7 mouse cellular contexts compared by ENCODE assay signal in genomic region chr14:12822491-12823219, GRCm38 (mm10). TPM values are rescaled to one million over a fixed set of nuclear protein-coding genes. Genes with fewer than 3 reads are reported as not detected.
A peak's percentile ranks its signal among the peaks of the same experiment; 100 is the strongest.
DNase-seq lines count a peak whose midpoint lies in the region; ATAC-seq and TF ChIP-seq lines count a peak whose summit lies in the region.

Gene Cadps (minus strand): TSS chr14:12823079.

- no peak for TF ChIP-seq POLR2A in thymus, adult 2 months (IDR thresholded peaks at IDR 0.05; ENCODE audit: control insufficient read depth, extremely low read depth, insufficient read depth, low read length, poor library complexity)

- H3K9me3 ChIP-seq in heart, postnatal 0 days (replicated peaks; ENCODE audit: control insufficient read depth, low read length) = no peaks in the 10 kb centered on the region

- no peaks in the 10 kb centered on the region for H3K4me1 ChIP-seq in thymus, adult 2 months (replicated peaks; ENCODE audit: control insufficient read depth, insufficient read depth, low read length)
- peaks cover 23% of the 10 kb centered on the region for H3K4me1 ChIP-seq in heart, postnatal 0 days (ENCODE audit: control insufficient read depth, insufficient read depth)

- intact Hi-C loops in left cerebral cortex, postnatal 4 days (cut with DNase I) = loop anchor here (2.0 to 5.0 kb wide), 2 partner anchors 195 to 376 kb away; no protein-coding TSS in a partner anchor

- no peak within 1 kb of the TSS for H3K27ac ChIP-seq in thymus, adult 2 months (ENCODE audit: control insufficient read depth, insufficient read depth, low read length)
- H3K27ac ChIP-seq in heart, postnatal 0 days (ENCODE audit: low read depth) = no peak within 1 kb of the TSS

- peak within 1 kb of the TSS; percentile 81 for H3K4me2 ChIP-seq in heart, postnatal 0 days (ENCODE audit: low read depth, low read length)

- WGBS in thymus, adult 2 months = 5% methylated on average over 70 of the region's 71 CpGs
- WGBS in heart, postnatal 0 days = 2% methylated on average over 49 of the region's 71 CpGs

- H3K36me3 ChIP-seq in thymus, adult 2 months (ENCODE audit: control insufficient read depth, insufficient read depth, low read length) = no peaks in the 10 kb centered on the region
- no peaks in the 10 kb centered on the region for H3K36me3 ChIP-seq in heart, postnatal 0 days (replicated peaks; ENCODE audit: control insufficient read depth, insufficient read depth, low read length)

- H3K9ac ChIP-seq in heart, postnatal 0 days (replicated peaks; ENCODE audit: low read depth, low read length) = no peak within 1 kb of the TSS

- no peak for ATAC-seq in heart, postnatal 0 days (ENCODE audit: insufficient read depth, low read depth)
- no peak for ATAC-seq in activated CD4-positive, CD25-positive, alpha-beta regulatory T cell, adult 4 months

- H3K4me3 ChIP-seq in thymus, adult 2 months (ENCODE audit: control insufficient read depth, insufficient read depth, low read length) = no peak within 1 kb of the TSS
- peak within 1 kb of the TSS; percentile 49 for H3K4me3 ChIP-seq in heart, postnatal 0 days (ENCODE audit: low read depth, low read length)

- DNase-seq in thymus, adult 2 months = peak; percentile 1
- DNase-seq in thymus, postnatal 10 days (ENCODE audit: low spot score in 2 of 2) = no peak
- DNase-seq in cerebellum, postnatal 4 days (ENCODE audit: low spot score in 2 of 2) = peak; percentile 32 to 72
- DNase-seq in heart, postnatal 0 days (ENCODE audit: low spot score) = no peak
- DNase-seq in left cerebral cortex, postnatal 4 days = peak; percentile 81
- DNase-seq in right cerebral cortex, adult 18-20 months = peak; percentile 87

- no peak for TF ChIP-seq EP300 in heart, postnatal 0 days (IDR thresholded peaks at IDR 0.05; ENCODE audit: low read depth)

- no peaks in the 10 kb centered on the region for H3K27me3 ChIP-seq in thymus, adult 2 months (ENCODE audit: control insufficient read depth, insufficient read depth, low read length)
- H3K27me3 ChIP-seq in heart, postnatal 0 days (ENCODE audit: control insufficient read depth, insufficient read depth, low read length) = peaks cover 21% of the 10 kb centered on the region

- no peak for TF ChIP-seq CTCF in thymus, adult 2 months (IDR thresholded peaks at IDR 0.05; ENCODE audit: borderline replicate concordance, control insufficient read depth, extremely low read depth, insufficient read depth, low read length, poor library complexity)
- TF ChIP-seq CTCF in heart, postnatal 0 days (IDR thresholded peaks at IDR 0.05; ENCODE audit: low read depth) = no peak

RNA-seq across cellular contexts. Expression of gene Cadps, which starts in this region (rescaled TPM):
- 5.5 and 6.0 TPM in 2 replicates for polyA plus RNA-seq in thymus, adult 2 months (2012; rRNA removed)
- total RNA-seq in heart, postnatal 0 days (2014; rRNA removed; ENCODE audit: low replicate concordance) = 0.23 and 5.2 TPM in 2 replicates
- 0.03 and 0.11 TPM in 2 replicates for polyA plus RNA-seq in heart, postnatal 0 days (2015; fragmentation: Nextera tagmentation; extraction: Ambion mirVana)
- total RNA-seq in left cerebral cortex, postnatal 4 days (2021) = 100 to 1,000 TPM; 168 to 175 TPM
- polyA plus RNA-seq in activated CD4-positive, CD25-positive, alpha-beta regulatory T cell, adult 4 months (2017; shearing (Covaris generic)) = under 1 TPM in 1 of 2 experiments, not detected in 1; 0.57 TPM

Comparison
In these comparisons a context has a peak if more than half of its experiments do, and no peak if none do; other contexts are left out.
1. RNA of gene Cadps (total RNA-seq): 168 to 175 TPM in left cerebral cortex, postnatal 4 days; 0.23 to 5.2 TPM in heart, postnatal 0 days; every median in the first group is over 10 times any median in the second.
2. DNase-seq: peak in thymus, adult 2 months (single experiment), cerebellum, postnatal 4 days (2 of 2), left cerebral cortex, postnatal 4 days (single experiment) and right cerebral cortex, adult 18-20 months (single experiment); none in thymus, postnatal 10 days (0 of 2) and heart, postnatal 0 days (single experiment).